Mouse (Mus musculus) neural tube, embryonic 10.5 days (tissue): ENCODE results near the gene Klf5.
A peak's percentile ranks its signal among the peaks of the same experiment; 100 is the strongest.

Experiments used
- DNase-seq: peaks from one replicate; pipeline ENCODE4 v3.0.0-alpha.2; 2017; ENCODE audit warnings: low spot score; ENCODE audit errors: extremely low spot score

Gene Klf5

GRCm38 (mm10) chr14:99298385-99299021, at the start of gene Klf5:
Gene Klf5, plus strand, starts transcription at chr14:99298691.
- peak; percentile 87 for DNase-seq

- DNase-seq: no peak
These were observed 36.5 kb upstream of the Klf5 start for GRCm38 (mm10) chr14:99262026-99262425.

GRCm38 (mm10) chr14:99263816-99264215, 34.7 kb upstream of the Klf5 start:
- no peak for DNase-seq

- no peak for DNase-seq
These were observed 32.7 kb upstream of the Klf5 start for GRCm38 (mm10) chr14:99265791-99266190.

GRCm38 (mm10) chr14:99266749-99267148, 31.7 kb upstream of the Klf5 start:
- DNase-seq: no peak

- DNase-seq: no peak
These were observed 24.4 kb upstream of the Klf5 start for GRCm38 (mm10) chr14:99274056-99274455.

- no peak for DNase-seq
These were observed 22.7 kb upstream of the Klf5 start for GRCm38 (mm10) chr14:99275827-99276226.

- DNase-seq: no peak
These were observed 20.2 kb upstream of the Klf5 start for GRCm38 (mm10) chr14:99278312-99278711.

GRCm38 (mm10) chr14:99278763-99279486, 19.6 kb upstream of the Klf5 start:
- no peak for DNase-seq

GRCm38 (mm10) chr14:99280399-99280798, 18.1 kb upstream of the Klf5 start:
- no peak for DNase-seq

GRCm38 (mm10) chr14:99280825-99281433, 17.6 kb upstream of the Klf5 start:
- no peak for DNase-seq

- DNase-seq: no peak
These were observed 13.0 kb upstream of the Klf5 start for GRCm38 (mm10) chr14:99285486-99285885.

- DNase-seq: no peak
These were observed 6.3 kb upstream of the Klf5 start for GRCm38 (mm10) chr14:99292176-99292575.

- no peak for DNase-seq
These were observed 4.1 kb upstream of the Klf5 start for GRCm38 (mm10) chr14:99294424-99294823.

- no peak for DNase-seq
These were observed 2.7 kb upstream of the Klf5 start for GRCm38 (mm10) chr14:99295606-99296341.

- peak; percentile 75 for DNase-seq
These were observed 561 bp downstream of the Klf5 start for GRCm38 (mm10) chr14:99299022-99299481.

GRCm38 (mm10) chr14:99299701-99300191, 1.3 kb downstream of the Klf5 start:
- peak; percentile 25 for DNase-seq

GRCm38 (mm10) chr14:99301472-99301871, 3.0 kb downstream of the Klf5 start:
- no peak for DNase-seq

- no peak for DNase-seq
These were observed 5.9 kb downstream of the Klf5 start for GRCm38 (mm10) chr14:99304387-99304786.

- no peak for DNase-seq
These were observed 6.7 kb downstream of the Klf5 start for GRCm38 (mm10) chr14:99304997-99305792.

- no peak for DNase-seq
These were observed 7.9 kb downstream of the Klf5 start for GRCm38 (mm10) chr14:99306410-99306809.
